Mouse (Mus musculus): ENCODE measurements around the gene Nmb. TPM values are rescaled to one million over a fixed set of nuclear protein-coding genes. Genes with fewer than 3 reads are reported as not detected.

Nmb gene
- total and polyA plus RNA-seq, 3 experiments: 0.47 to 0.66 (median 0.47) TPM

GRCm38 (mm10) chr7:80866514-80867147 is 38.2 kb downstream of the Nmb start:
- in situ Hi-C loops (cut with MboI; ENCODE audit: low pct_ligation_motif_present, low pct_unique_long_range_greater_than_20kb, low sequenced_read_pairs): no loop called here
- no peak for TF ChIP-seq MYC (IDR thresholded peaks at IDR 0.05; ENCODE audit: low read depth, low read length)
- TF ChIP-seq HCFC1 (IDR thresholded peaks at IDR 0.05; ENCODE audit: low read depth, low read length): no peak
- TF ChIP-seq IRF4 (IDR thresholded peaks at IDR 0.05; ENCODE audit: low read depth, low read length): no peak
- no peak for TF ChIP-seq SIN3A (IDR thresholded peaks at IDR 0.05; ENCODE audit: low read length)
- TF ChIP-seq MAZ (IDR thresholded peaks at IDR 0.05; ENCODE audit: low read depth, low read length): no peak
- no peak for TF ChIP-seq MEF2A (IDR thresholded peaks at IDR 0.05; ENCODE audit: borderline replicate concordance, low read depth, low read length)
- no peak for TF ChIP-seq CHD1 (IDR thresholded peaks at IDR 0.05; ENCODE audit: low read depth, low read length)
- TF ChIP-seq SMC3 (IDR thresholded peaks at IDR 0.05; ENCODE audit: low read depth, low read length): no peak
- no peak for DNase-seq (ENCODE audit: extremely low read depth)
- Histone ChIP-seq H3K4me2 (ENCODE audit: insufficient read depth, low read depth, poor library complexity, severe bottlenecking) (no peak overlapping the region), H3K4me1 (ENCODE audit: control insufficient read depth in 1 of 2, insufficient read depth in 2 of 2) (peaks cover 2 to 23% of the 10 kb centered on the region in 2 experiments; a peak in 2 of 4 replicates), H3K36me3 (replicated peaks in 1 of 2; ENCODE audit: control insufficient read depth in 1 of 2, insufficient read depth in 1 of 2, low read length in 1 of 2) (peaks cover 2 to 53% of the 10 kb centered on the region in 2 experiments), H3K27me3 (replicated peaks) (no peaks in the 10 kb centered on the region), H3K27ac (ENCODE audit: insufficient read depth, low read depth) (no peak overlapping the region), H3K9me3 (replicated peaks; ENCODE audit: low read length) (no peaks in the 10 kb centered on the region), H3K79me2 (replicated peaks; ENCODE audit: control insufficient read depth, extremely low read depth, insufficient read depth, poor library complexity, severe bottlenecking) (no peaks in the 10 kb centered on the region), H3K9ac (ENCODE audit: insufficient read depth, low read depth) (no peak overlapping the region), H3K4me3 (replicated peaks in 1 of 3; ENCODE audit: low read depth in 2 of 3, low read length in 2 of 3, poor library complexity in 1 of 3) (no peak overlapping the region)
- dilution Hi-C loops (cut with MboI; ENCODE audit: extremely low pct_ligation_motif_present, extremely low pct_unique_long_range_greater_than_20kb, low sequenced_read_pairs): no loop called here

GRCm38 (mm10) chr7:80865521-80865920 is 39.4 kb downstream of the Nmb start:
- no peak overlapping the region for H3K4me3 ChIP-seq (replicated peaks in 1 of 3; ENCODE audit: low read depth in 2 of 3, low read length in 2 of 3, poor library complexity in 1 of 3)
- peaks cover 2 to 27% of the 10 kb centered on the region in 2 experiments; a peak in 2 of 4 replicates for H3K4me1 ChIP-seq (ENCODE audit: control insufficient read depth in 1 of 2, insufficient read depth in 2 of 2)
- H3K9me3 ChIP-seq (replicated peaks; ENCODE audit: low read length): no peaks in the 10 kb centered on the region
- H3K27ac ChIP-seq (ENCODE audit: insufficient read depth, low read depth): no peak overlapping the region
- H3K79me2 ChIP-seq (replicated peaks; ENCODE audit: control insufficient read depth, extremely low read depth, insufficient read depth, poor library complexity, severe bottlenecking): no peaks in the 10 kb centered on the region
- TF ChIP-seq JUN (IDR thresholded peaks at IDR 0.05; ENCODE audit: insufficient read depth, low read depth, low read length): no peak
- no peak for TF ChIP-seq PAX5 (IDR thresholded peaks at IDR 0.05; ENCODE audit: low read length)
- TF ChIP-seq CHD1 (IDR thresholded peaks at IDR 0.05; ENCODE audit: low read depth, low read length): no peak
- TF ChIP-seq ETS1 (conservative IDR thresholded peaks at IDR 0.05; ENCODE audit: low read depth, low read length): no peak
- TF ChIP-seq BHLHE40 (IDR thresholded peaks at IDR 0.05; ENCODE audit: low read depth, low read length): no peak
- no peak for TF ChIP-seq CTCF (conservative IDR thresholded peaks at IDR 0.05 in 1 of 2, IDR thresholded peaks at IDR 0.05 in 1 of 2; ENCODE audit: low read depth in 2 of 2, low read length in 2 of 2)
- no peak for TF ChIP-seq MXI1 (IDR thresholded peaks at IDR 0.05; ENCODE audit: low read depth, low read length)
- TF ChIP-seq HCFC1 (IDR thresholded peaks at IDR 0.05; ENCODE audit: low read depth, low read length): no peak
- no peak for TF ChIP-seq MYC (IDR thresholded peaks at IDR 0.05; ENCODE audit: low read depth, low read length)
- TF ChIP-seq E2F4 (IDR thresholded peaks at IDR 0.05; ENCODE audit: insufficient replicate concordance, low read depth, low read length): no peak
- TF ChIP-seq USF2 (conservative IDR thresholded peaks at IDR 0.05; ENCODE audit: low read depth, low read length): no peak
- TF ChIP-seq POLR2A (IDR thresholded peaks at IDR 0.05; ENCODE audit: low read depth, low read length): no peak
- dilution Hi-C loops (cut with MboI; ENCODE audit: extremely low pct_ligation_motif_present, extremely low pct_unique_long_range_greater_than_20kb, low sequenced_read_pairs): no loop called here
- no peak overlapping the region for H3K4me2 ChIP-seq (ENCODE audit: insufficient read depth, low read depth, poor library complexity, severe bottlenecking)
- no peak overlapping the region for H3K9ac ChIP-seq (ENCODE audit: insufficient read depth, low read depth)
- H3K36me3 ChIP-seq (replicated peaks in 1 of 2; ENCODE audit: control insufficient read depth in 1 of 2, insufficient read depth in 1 of 2, low read length in 1 of 2): peaks cover 2 to 49% of the 10 kb centered on the region in 2 experiments
- H3K27me3 ChIP-seq (replicated peaks): no peaks in the 10 kb centered on the region
- in situ Hi-C loops (cut with MboI; ENCODE audit: low pct_ligation_motif_present, low pct_unique_long_range_greater_than_20kb, low sequenced_read_pairs): no loop called here
- no peak for DNase-seq (ENCODE audit: extremely low read depth)

Measured in CH12.LX (cell line).